Mouse (Mus musculus): ENCODE results near the gene Fancc. TPM values are rescaled to one million over a fixed set of nuclear protein-coding genes. Genes with fewer than 3 reads are reported as not detected.

Gene Fancc
- total RNA-seq, 4 experiments from 2014 or later, result 2.0 to 2.4 (median 2.1) TPM

- DNase-seq (ENCODE audit: low spot score in 2 of 2), result no peak
Measured at GRCm38 (mm10) chr13:63294359-63295193, 202.5 kb downstream of the Fancc start.

- DNase-seq (ENCODE audit: low spot score in 2 of 2), result no peak
Measured at GRCm38 (mm10) chr13:63293647-63294046, 203.4 kb downstream of the Fancc start.

DNA sequence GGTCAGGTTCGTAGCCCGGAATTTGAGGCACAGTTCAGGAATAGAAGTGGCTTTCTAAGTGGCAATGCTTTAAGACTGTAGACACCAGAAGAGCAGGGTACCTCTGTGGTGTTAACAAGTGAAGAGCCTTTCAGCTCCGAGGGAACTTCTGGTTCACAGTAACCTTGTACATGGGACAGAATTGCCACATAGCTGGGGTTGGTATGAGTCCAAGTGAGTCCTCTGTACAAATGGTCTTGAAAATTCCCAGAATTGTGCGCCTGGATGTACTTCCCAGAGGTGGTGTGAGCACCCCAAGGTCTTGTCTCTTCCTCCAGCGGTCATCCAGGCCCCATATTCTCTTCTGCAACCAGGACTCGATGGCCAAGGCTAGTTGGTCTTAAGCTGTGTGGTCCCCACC lies 206.1 kb downstream of the Fancc start:
- no peak for DNase-seq (ENCODE audit: low spot score in 2 of 2)

DNA sequence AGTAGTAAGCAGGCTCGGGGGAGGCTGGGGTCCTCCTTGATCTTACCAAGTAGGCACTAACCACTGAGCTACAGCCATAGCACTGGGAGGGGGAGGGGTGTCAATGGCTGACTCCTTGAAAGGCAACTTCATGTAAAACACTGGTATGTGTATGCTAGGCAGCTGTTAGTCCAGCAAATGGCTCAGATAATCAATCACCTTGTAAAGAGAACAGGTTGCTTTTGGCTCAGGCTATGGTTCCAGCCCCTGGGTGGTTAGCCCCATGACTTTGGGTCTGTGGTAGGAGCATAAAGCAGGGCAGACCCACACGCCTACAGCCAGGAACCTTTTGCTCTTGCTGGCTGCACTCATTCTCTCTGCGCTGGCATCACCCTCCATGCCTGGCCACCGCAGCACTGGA lies 207.0 kb downstream of the Fancc start:
- no peak for DNase-seq (ENCODE audit: low spot score in 2 of 2)

GRCm38 (mm10) chr13:63289687-63290086 lies 207.4 kb downstream of the Fancc start:
- DNase-seq (ENCODE audit: low spot score in 2 of 2), result no peak

DNA sequence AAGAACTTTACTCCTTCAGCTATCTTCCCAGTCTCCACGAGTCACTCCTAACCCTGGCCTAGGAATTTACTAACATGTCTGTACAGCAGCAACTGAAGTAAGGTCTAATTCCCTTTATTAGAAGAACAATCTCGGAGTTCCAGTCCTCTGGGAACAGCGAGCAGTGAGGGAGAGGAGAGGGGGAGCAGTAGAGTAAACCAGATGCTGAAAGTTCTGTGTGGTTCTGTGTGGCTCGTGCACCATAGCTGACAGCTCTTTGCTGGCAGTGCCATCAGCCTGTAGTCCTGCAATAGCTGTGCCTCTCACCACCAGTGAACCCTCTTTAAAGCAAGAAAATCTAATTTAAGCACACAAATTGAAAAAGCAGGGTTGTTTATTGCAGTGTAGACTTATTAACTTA lies 207.9 kb downstream of the Fancc start:
- DNase-seq (ENCODE audit: low spot score in 2 of 2), result no peak

GRCm38 (mm10) chr13:63286483-63287102 lies 210.5 kb downstream of the Fancc start:
- DNase-seq (ENCODE audit: low spot score in 2 of 2), result no peak

DNA sequence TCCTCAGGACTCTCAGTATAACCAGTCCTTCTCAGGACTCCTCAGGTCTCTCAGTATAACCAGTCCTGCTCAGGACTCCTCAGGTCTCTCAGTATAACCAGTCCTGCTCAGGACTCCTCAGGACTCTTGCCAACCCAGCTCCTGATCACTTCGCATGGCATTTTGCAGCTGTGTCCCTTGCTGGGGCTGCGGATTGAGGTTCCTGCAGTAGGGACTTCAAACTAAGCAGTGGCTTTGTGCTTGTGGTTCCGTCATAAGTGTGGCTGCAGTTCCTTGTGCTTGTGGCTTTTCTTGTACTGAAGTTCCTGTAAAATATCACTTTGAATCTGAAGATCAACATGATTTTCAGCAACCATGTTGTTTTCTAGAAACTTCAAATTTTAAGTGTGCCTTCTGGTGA lies 212.3 kb downstream of the Fancc start:
- no peak for DNase-seq (ENCODE audit: low spot score in 2 of 2)

- no peak for DNase-seq (ENCODE audit: low spot score in 2 of 2)
Measured at GRCm38 (mm10) chr13:63283236-63283635, 213.8 kb downstream of the Fancc start.

DNA sequence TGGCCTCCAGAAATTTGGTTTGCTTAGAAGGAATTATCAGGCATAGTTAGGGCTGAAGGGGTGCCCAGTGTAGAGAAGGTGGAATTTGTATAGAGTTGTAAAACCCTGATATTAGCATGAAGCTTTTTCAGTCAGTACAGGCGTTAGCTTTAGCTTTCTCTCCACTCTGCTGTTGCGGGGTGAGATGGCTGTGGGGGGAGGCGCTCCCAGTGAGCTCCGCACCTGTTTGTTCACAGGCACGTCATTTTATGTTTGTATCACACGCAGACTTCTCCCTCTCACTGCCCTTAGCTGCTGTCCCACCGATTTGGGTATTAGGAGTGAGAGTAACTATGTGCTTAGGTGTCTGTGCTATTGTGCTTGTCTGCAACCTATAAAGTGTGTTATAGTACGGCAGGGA lies 215.9 kb downstream of the Fancc start:
- DNase-seq (ENCODE audit: low spot score in 2 of 2), result no peak

DNA sequence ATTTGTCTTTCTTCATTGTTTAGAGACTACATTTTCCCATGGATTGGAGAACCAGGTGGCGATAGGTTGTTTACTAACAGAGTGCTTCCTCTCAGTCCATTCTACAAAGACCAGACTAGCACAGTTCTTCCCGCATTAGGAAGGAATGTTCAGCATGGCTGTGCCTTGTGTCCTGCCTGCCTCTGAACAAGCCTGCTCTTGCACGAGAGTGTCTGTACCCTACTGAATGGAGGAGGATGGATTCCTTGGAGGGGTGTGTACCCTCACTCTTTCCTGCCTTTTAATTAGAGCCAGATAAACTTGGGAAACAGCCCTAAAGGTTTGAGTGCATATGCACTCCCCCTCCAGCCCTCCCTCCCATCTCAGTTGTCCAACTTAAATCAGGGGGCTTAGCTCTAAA lies 216.7 kb downstream of the Fancc start:
- DNase-seq (ENCODE audit: low spot score in 2 of 2), result no peak

DNA sequence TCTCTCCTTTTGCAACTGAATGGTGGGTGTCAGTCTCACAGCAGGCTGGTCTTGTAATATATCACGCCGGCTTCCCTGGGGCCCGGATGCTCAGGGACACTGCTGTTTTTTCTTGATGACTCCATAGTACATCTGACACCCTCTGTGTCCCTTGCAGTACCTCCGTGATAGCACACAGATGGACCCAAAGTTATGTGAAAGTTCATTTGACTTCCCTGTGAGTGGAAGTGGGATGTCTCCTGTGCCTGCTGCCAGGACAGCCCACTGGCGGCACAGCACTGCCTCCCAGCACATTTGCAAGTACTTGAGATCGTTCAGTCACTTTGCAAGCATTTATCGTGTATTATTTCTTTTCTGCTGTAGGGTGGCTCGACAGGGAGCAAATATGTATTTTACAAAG lies 217.3 kb downstream of the Fancc start:
- DNase-seq (ENCODE audit: low spot score in 2 of 2), result no peak

DNA sequence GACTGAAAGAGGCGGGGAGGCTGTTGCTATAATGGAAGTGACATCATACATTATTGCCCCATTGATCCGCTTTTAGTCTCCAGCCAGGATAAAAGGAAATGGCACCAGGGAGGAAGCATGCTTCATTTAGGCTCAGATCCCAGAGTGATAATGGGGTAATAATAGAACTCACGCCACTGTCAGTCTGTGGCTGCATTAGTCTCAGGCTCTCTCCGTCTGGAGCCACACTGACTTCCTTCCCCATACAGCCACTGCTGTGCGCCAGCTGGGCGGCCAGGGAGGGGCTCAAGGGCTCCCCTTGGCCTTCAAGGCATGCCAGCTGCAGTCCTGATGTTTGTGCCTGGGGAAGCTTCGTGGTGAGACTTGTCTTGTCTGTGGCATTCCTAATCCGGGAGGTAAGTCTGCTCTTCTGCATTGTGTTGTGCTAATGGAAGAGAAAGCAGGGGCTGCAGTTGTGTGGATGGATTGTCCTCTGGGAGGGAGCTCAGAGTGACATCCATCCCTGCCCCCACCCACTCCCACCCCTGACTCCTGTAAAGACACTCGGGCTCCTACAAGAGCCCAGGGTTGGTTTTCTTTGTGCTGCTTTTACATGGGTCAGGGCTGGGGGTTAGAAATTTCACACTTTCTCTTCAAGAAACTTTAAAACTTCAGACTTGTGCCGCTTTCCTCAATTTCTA lies 218.1 kb downstream of the Fancc start:
- DNase-seq (ENCODE audit: low spot score in 2 of 2), result no peak

DNA sequence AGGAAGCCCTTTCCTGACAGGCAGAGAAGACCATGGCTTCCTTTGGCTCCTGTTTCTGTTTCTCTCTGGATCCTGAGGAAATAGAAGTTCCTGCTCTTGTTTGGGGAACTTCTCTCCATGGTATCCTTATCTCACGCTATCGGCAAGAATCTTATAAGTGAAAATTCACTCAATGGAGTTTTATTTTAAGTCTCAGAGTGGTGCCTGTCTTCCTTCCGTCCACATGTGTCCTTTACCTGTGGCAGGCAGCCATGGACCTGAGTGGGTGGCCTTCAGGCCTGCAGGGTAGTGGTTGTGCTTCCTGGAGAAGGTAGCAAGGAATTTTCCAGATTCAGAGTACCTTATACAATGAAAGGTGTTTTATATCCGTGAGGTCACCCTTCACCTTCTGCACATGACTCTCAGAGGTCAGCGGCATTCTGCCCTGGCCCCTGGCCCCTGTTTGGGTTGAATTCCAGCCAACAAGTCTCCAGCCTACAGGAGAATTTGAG lies 218.9 kb downstream of the Fancc start:
- no peak for DNase-seq (ENCODE audit: low spot score in 2 of 2)

GRCm38 (mm10) chr13:63277316-63277715 lies 219.8 kb downstream of the Fancc start:
- DNase-seq (ENCODE audit: low spot score in 2 of 2), result no peak

DNA sequence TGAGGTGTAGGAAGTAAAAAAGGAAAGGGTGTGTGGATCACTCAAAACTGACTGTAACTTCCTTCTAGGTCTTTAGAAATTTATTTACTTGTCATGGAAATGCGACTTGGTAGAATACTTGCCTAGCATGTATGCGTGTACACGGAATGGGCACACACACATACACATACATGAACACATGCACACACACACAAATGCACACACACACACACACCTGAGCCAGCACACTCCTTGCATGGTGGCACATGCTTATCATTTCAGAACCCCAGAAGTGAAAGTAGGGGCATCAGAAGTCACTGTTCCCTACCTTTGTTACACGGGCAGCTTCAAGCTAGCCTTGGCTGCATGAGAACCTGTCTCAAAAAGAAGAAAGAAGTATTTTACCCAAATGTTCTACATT lies 220.7 kb downstream of the Fancc start:
- DNase-seq (ENCODE audit: low spot score in 2 of 2), result no peak

DNA sequence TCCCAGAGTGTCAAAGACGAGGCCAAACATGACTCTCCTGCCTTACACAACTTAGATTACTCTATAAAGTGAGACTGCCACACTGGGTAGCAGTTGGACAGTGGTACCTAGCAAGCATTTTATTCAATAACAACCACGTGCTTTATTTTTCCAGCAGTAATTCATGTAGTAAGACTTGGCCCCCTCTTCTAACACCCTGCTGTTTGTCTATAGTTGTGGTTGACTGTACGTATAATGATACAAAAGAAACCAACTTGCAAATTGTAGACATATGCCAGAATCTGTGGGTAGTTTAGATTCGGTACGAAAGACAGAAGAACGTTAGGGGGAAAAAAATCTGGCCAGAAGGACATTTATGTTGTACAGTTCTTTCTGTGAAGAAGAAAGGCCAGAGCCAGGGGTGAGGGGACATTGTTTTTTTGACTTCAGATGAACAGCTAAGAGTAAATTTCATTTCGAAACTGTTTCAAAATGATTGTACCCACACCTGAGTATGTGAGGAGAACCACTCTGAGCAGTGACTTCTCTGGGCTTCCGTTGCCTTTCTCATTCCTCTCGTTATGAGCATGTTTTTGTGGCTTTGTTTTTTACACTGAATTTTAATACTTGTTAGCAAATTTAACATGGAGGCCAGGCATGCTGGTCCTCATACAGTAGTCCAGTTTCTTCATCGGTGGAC lies 222.5 kb downstream of the Fancc start:
- DNase-seq (ENCODE audit: low spot score in 2 of 2), result no peak

DNA sequence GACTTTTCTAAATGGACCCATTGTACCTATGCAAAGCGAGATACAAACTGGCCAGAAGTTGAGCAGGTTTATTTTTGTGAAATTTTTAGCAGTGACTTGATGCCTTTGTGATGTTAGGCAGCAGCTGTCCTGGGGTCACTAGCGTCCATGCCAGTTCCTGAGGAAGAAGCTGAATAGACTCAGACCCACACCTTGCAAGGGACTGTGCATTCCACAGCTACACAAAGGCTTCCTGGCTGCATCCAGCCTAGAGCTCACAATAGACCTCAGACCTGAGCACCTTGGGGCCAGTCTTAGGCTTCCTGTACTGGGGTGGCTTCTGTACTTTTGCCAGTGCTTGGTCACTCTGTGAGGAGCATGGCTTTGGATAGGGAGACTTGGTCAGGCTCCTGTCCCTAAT lies 223.2 kb downstream of the Fancc start:
- DNase-seq (ENCODE audit: low spot score in 2 of 2), result no peak

GRCm38 (mm10) chr13:63272602-63273229 lies 224.4 kb downstream of the Fancc start:
- peak; percentile 52 to 60 for DNase-seq (ENCODE audit: low spot score in 2 of 2)

DNA sequence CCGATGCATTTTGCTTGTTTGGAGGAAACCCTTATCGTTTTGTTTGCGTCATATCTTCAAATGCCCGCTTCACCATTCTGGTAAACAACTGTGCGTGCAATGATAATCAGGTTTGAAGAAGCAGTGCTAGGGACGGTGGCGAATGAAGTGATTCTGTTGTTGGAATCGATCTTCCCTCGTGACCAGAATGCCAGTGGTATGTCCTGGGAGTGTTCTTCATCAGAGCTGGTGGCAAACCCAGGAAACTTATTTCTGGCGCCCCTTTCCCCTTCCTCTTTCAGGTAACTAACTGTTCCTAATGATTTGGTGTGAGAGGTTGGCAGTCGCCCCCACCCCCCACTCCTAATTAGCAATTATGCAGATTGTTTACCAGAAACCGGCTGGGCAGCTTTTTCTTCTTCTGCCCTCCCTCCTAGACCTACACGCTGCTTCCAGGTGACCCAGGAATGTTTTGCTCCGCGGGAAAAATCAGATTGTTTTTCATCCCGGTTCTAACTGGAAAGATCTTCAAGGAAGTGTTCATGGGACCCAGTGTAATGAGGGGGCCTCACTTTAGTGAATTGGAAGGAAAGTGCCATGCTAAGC lies 225.0 kb downstream of the Fancc start:
- DNase-seq (ENCODE audit: low spot score in 2 of 2), result no peak

DNA sequence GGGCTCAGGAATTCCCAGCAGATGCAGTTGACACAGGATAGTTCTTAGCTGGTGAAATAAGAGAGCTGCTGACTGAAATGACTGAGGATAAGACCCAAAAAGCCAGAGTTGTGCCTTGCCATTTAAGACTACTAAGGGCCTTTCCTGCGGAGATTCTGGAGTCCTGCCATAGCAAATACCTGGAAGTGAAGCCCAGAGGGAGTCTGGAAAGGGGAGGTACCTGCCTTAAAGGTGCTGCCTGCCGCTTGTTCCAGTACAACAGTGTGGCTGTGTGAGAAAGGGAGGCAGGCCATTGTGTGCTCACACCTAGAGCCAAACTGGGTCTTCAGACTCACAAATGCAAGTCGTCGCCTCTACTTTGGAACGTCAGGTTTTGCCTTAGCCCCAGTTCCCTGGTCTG lies 226.9 kb downstream of the Fancc start:
- no peak for DNase-seq (ENCODE audit: low spot score in 2 of 2)
